Mouse (Mus musculus) heart, embryonic 13.5 days (tissue): ENCODE data around the gene Peli1. TPM values are rescaled to one million over a fixed set of nuclear protein-coding genes. Genes with fewer than 3 reads are reported as not detected.
"Not testable (repeated sequence)": the region's sequence is repeated elsewhere in the genome, so short reads cannot be mapped to it uniquely, and the experiment has no call there.

Source experiments
- ATAC-seq: fragments of 200-750 bp; cut with Nextera tagmentation; 2 replicates; pipeline ENCODE4 v1.8.0; 2017; ENCODE audit warnings: moderate TSS enrichment; ENCODE audit not compliant: insufficient number of reproducible peaks, low FRiP score, low TSS enrichment; ENCODE audit errors: extremely low read depth
- H3K27ac ChIP-seq: fragments of 300-500 bp; sonication (generic); replicated peaks from 2 replicates; pipeline ENCODE4 v1.5.1; 2015; ENCODE audit warnings: moderate library complexity, mild to moderate bottlenecking, inconsistent platforms
- H3K27me3 ChIP-seq: fragments of 300-500 bp; sonication (generic); replicated peaks from 2 replicates; pipeline ENCODE4 v1.6.1; 2015; ENCODE audit warnings: mild to moderate bottlenecking, inconsistent platforms
- H3K36me3 ChIP-seq: fragments of 300-500 bp; sonication (generic); 2 replicates; pipeline ENCODE4 v1.6.1; 2015; ENCODE audit warnings: mild to moderate bottlenecking, inconsistent platforms
- H3K4me1 ChIP-seq: fragments of 300-500 bp; sonication (generic); 2 replicates; pipeline ENCODE4 v1.6.1; 2015; ENCODE audit warnings: inconsistent platforms
- H3K4me2 ChIP-seq: fragments of 300-500 bp; sonication (generic); 2 replicates; pipeline ENCODE4 v1.6.1; 2015; ENCODE audit warnings: inconsistent platforms, mild to moderate bottlenecking, moderate library complexity
- H3K4me3 ChIP-seq: fragments of 300-500 bp; sonication (generic); 2 replicates; pipeline ENCODE4 v1.5.1; 2015; ENCODE audit warnings: moderate library complexity, mild to moderate bottlenecking, inconsistent platforms
- H3K9ac ChIP-seq: fragments of 300-500 bp; sonication (generic); 2 replicates; pipeline ENCODE4 v1.6.1; 2015; ENCODE audit warnings: inconsistent platforms, mild to moderate bottlenecking, moderate library complexity
- H3K9me3 ChIP-seq: fragments of 300-500 bp; sonication (generic); 2 replicates; pipeline ENCODE4 v1.6.1; 2016; ENCODE audit warnings: inconsistent platforms
- WGBS: fragments of 180-500 bp; shearing (Covaris S2); methylation state at CpG from one replicate; pipeline ENCODE4 v1.1.7; 2015; ENCODE audit warnings: mixed read lengths; 5-methylcytosine and 5-hydroxymethylcytosine counted together
- polyA plus RNA-seq: library from polyadenylated mRNA; unstranded; fragments of >200 nt; fragmentation: Nextera tagmentation; extraction: Ambion mirVana; gene quantifications from 2 replicates; pipeline ENCODE4 v1.2.1, GENCODE M21; 2015

The Peli1 gene
- polyA plus RNA-seq, 1 experiment from 2014 or later = 21.6 TPM

DNA sequence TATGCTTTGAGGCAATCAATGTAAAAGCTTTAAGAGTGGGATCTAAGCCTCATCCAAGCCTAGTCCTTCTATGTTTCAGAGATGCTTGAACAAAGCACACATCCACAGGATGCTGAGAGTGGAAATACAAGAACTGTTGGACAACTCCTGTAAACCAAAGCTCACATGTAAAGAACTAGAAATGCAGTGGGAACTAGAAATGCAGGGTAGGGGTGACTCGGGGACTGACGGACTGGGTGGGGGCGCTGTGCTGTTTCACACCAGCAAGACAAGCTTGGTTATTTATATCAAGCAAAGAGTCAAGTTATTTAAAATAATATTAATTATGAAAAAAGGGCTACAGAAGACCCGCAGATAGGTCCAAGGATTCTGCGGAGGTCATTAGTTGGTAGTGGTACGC, 82.8 kb downstream of the Peli1 start:
- Histone ChIP-seq H3K4me1 (peaks cover 11% of the 10 kb centered on the region; the same call in 1 of the 2 replicates), H3K4me3 (no peak overlapping the region), H3K36me3 (no peaks in the 10 kb centered on the region), H3K4me2 (no peak overlapping the region), H3K27ac (no peak overlapping the region), H3K9ac (no peak overlapping the region), H3K27me3 (no peaks in the 10 kb centered on the region), H3K9me3 (0 out of 2 replicates have a peak, but pooled peaks cover 12% of the 10 kb centered on the region)
- WGBS = 91% methylated on average over 6 of the region's 6 CpGs
- no peak for ATAC-seq

DNA sequence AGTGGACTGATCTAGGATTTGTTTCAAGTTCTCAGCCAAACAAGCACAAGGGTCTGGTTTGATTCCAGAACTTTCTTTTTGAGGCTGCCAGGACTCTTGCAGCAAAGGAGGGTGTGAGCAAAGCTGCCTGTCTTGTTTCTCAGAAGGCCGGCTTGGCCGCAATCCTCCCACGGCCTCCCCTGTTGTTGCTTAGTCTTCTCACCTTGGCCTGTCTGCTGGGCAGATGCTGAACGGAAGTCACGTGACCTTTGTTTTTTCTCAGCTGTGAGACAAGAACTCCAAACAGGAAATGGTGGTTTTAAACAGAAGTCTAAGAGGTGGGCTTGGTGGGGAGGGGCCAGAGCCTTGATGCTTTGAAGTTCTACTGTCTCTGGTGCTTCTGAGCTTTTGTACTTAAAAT, 83.3 kb downstream of the Peli1 start:
- no peaks in the 10 kb centered on the region for H3K36me3 ChIP-seq
- peak overlapping the region; percentile 8; the same call in 1 of the 2 replicates for H3K27ac ChIP-seq
- no peaks in the 10 kb centered on the region for H3K27me3 ChIP-seq
- 35% methylated on average over 5 of the region's 5 CpGs for WGBS
- H3K9ac ChIP-seq = no peak overlapping the region
- H3K9me3 ChIP-seq = 0 out of 2 replicates have a peak, but pooled peaks cover 10% of the 10 kb centered on the region
- ATAC-seq = no peak
- H3K4me3 ChIP-seq = no peak overlapping the region
- H3K4me2 ChIP-seq = no peak overlapping the region
- H3K4me1 ChIP-seq = peaks cover 11% of the 10 kb centered on the region; the same call in 1 of the 2 replicates

DNA sequence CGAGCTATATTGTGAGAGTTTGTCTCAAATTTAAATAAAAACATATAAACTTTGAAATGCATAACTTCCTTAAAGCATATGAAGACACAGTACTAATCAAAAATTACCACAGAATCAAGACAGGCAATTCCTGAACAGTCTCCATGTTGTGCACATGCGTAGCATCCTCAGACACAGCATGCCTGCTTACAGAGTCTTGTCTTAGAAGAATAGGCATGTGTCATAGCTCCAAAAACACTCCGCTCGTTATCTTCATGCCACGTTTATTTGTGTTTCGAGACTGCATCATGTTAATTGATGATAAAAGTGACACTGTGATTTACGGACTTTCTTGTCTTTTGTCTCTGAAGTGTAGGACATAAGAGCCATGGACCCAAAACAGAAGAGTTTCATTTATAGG, 84.0 kb downstream of the Peli1 start:
- Histone ChIP-seq H3K36me3 (no peaks in the 10 kb centered on the region), H3K27ac (no peak overlapping the region), H3K4me1 (peaks cover 11% of the 10 kb centered on the region; the same call in 1 of the 2 replicates), H3K27me3 (no peaks in the 10 kb centered on the region), H3K4me3 (no peak overlapping the region), H3K4me2 (no peak overlapping the region), H3K9me3 (0 out of 2 replicates have a peak, but pooled peaks cover 3% of the 10 kb centered on the region), H3K9ac (no peak overlapping the region)
- no peak for ATAC-seq
- WGBS = 62% methylated on average over 7 of the region's 7 CpGs

DNA sequence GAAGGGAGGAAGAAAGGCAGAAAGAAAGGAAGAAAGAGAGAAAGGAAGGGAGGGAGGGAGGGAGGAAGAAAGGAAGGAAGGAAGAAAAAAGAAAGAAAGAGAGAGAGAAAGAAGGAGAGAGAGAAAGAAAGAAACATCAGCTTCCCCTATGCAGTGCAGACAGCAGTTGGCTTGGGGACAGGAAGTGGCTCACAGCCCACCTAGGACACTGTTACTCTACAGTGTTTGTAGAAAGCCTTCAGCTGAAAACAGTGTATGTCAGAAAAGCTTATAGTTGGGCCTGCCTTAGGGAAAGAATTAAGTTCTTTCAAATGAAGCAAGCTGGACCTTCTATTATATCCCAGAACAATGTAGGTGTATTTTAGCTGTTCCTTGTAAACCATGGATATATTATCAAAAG, 85.4 kb downstream of the Peli1 start:
- Histone ChIP-seq H3K27ac (no peak overlapping the region), H3K9ac (no peak overlapping the region), H3K36me3 (no peaks in the 10 kb centered on the region), H3K9me3 (0 out of 2 replicates have a peak, but pooled peaks cover 3% of the 10 kb centered on the region), H3K4me1 (peaks cover 11% of the 10 kb centered on the region; the same call in 1 of the 2 replicates), H3K27me3 (no peaks in the 10 kb centered on the region), H3K4me2 (no peak overlapping the region), H3K4me3 (no peak overlapping the region)
- no peak for ATAC-seq

DNA sequence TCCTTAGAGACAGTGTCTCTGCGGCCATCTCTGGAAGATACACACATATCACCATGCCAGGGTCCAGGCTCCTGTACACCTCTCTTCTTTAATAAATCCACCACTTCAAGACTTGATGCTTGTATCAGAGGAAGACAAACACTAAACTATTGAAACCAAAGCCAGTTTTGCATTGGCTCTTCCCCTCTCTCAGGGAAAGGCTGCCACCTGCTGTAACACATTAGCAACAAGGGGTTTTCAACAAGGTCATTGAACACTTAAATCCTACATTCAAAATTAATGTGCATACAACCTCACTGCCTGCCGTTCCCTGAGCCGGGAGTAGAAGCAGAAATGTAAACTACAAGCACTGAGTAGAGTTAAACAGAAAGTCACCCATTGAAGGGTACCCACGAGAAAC, 87.3 kb downstream of the Peli1 start:
- Histone ChIP-seq H3K4me2 (no peak overlapping the region), H3K27ac (no peak overlapping the region), H3K4me1 (peaks cover 11% of the 10 kb centered on the region; the same call in 1 of the 2 replicates), H3K9ac (no peak overlapping the region), H3K36me3 (no peaks in the 10 kb centered on the region), H3K27me3 (no peaks in the 10 kb centered on the region), H3K4me3 (no peak overlapping the region), H3K9me3 (0 out of 2 replicates have a peak, but pooled peaks cover under 1% of the 10 kb centered on the region)
- WGBS = 38% methylated on average over 4 of the region's 4 CpGs
- no peak for ATAC-seq

DNA sequence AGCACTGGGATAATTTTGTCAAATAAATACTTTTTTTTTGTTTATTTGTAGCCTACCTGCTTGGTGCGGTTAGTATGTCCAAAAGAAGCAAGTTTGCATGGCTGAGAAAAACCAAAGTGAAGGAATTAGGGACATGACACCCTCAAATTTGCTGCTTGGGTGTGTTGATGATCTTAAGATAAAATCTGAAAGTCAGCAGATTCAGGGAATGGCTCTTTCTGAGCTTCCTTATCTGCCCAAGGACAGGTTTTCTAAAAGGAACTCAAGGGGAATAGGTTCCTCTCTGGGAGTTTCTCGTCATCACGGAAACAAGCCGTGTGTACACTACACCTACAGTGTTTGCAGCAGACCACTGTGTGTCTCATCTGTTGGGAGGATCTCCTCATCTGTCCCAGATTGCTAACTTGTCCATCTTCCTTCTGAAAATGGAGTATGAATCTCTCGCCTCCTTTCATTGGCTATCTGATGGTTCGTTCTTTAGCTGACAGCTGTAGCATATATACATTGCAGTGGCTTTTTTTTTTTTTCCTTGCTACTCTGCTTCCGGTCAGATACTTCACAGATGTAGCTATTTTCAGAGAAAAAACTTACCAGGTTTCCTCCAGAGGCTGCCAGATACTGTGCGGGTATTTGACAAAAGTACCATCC, 88.0 kb downstream of the Peli1 start:
- Histone ChIP-seq H3K4me3 (no peak overlapping the region), H3K27ac (no peak overlapping the region), H3K4me1 (peaks cover 9% of the 10 kb centered on the region; the same call in 1 of the 2 replicates), H3K9me3 (no peaks in the 10 kb centered on the region), H3K9ac (no peak overlapping the region), H3K27me3 (no peaks in the 10 kb centered on the region), H3K36me3 (no peaks in the 10 kb centered on the region), H3K4me2 (no peak overlapping the region)
- WGBS = 65% methylated on average over 8 of the region's 8 CpGs
- no peak for ATAC-seq

DNA sequence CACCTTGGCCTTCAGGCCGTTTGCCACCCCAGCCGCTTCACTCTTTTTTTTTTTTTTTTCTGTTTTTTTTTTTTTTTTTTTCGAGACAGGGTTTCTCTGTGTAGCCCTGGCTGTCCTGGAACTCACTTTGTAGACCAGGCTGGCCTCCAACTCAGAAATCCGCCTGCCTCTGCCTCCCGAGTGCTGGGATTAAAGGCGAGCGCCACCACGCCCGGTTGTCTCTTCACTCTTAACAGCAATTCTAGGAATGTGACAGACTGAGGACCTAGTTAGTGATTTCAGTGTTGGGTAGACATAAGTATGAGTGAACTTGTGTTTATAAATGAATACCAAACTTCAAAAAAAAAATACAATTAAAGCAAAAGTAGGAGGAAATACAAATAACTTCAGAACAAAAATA, 88.8 kb downstream of the Peli1 start:
- H3K27me3 ChIP-seq, ATAC-seq, H3K4me2 ChIP-seq, H3K36me3 ChIP-seq, H3K4me3 ChIP-seq, H3K4me1 ChIP-seq, H3K27ac ChIP-seq, H3K9ac ChIP-seq, H3K9me3 ChIP-seq: not testable (repeated sequence)
- WGBS = 77% methylated on average over 9 of the region's 9 CpGs

DNA sequence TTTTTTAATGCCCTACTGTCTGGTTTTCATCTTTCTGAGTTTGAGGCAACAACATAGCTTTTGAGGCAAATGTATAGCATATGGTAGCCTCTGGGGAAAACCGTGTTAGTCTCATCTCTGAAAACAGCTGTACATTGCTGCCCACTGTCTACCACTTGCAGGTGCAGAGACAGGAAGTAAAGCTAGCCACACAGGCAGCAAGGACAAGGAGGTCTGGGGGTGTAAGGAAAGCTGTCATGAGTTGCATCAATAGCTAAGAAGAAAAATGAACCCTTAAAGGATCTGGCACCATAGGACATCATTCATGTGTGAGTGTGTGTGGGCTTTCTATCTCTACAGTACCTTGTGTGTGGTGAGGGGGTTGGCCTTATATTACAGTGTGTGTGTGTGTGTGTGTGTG, 89.6 kb downstream of the Peli1 start:
- Histone ChIP-seq H3K27ac (no peak overlapping the region), H3K4me1 (no peaks in the 10 kb centered on the region), H3K36me3 (no peaks in the 10 kb centered on the region), H3K4me2 (no peak overlapping the region), H3K9me3 (no peaks in the 10 kb centered on the region), H3K4me3 (no peak overlapping the region), H3K9ac (no peak overlapping the region), H3K27me3 (no peaks in the 10 kb centered on the region)
- no peak for ATAC-seq
- WGBS = 50% methylated on average over 1 of the region's 1 CpGs

DNA sequence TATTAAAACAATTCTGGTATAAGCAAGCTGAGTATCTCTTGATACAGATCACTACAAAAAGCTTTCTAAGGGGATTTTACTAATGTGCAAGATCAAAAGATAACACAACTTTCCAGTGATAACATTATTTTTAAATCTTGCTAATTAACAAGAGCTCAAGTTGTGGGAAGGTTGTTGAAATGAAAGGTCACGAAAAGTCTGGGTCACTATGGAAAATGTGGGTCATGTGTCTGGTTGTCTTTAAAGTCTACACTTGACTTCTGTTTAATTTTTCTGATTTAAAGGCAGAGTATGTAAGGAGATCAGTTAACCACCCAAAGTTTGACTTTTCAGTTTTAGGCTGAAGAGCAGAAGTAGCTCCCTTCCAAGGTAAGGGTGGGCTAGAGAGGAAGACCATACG, 90.5 kb downstream of the Peli1 start:
- no peak overlapping the region for H3K27ac ChIP-seq
- no peak overlapping the region for H3K9ac ChIP-seq
- H3K9me3 ChIP-seq = no peaks in the 10 kb centered on the region
- WGBS = 78% methylated on average over 2 of the region's 2 CpGs
- no peaks in the 10 kb centered on the region for H3K27me3 ChIP-seq
- H3K36me3 ChIP-seq = no peaks in the 10 kb centered on the region
- H3K4me3 ChIP-seq = no peak overlapping the region
- H3K4me2 ChIP-seq = no peak overlapping the region
- no peak for ATAC-seq
- no peaks in the 10 kb centered on the region for H3K4me1 ChIP-seq

DNA sequence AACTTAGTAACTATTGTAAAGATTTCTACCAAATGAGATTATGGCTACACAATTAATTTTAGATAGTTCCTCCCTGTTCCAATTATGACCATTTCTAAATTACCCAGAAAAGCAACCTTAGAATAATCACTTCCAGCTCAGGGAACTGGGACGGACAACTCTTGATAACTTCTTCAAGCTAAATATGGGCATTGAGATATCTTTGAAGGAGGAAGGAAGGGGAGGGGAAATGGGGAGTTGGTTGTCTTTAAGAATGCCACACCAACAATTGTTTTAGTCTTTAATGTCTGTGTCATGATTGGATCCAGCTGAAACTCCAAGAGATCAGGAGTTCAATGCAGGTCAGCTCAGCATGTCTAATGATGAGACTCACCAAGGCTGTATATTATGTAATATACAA, 91.6 kb downstream of the Peli1 start:
- no peak for ATAC-seq
- H3K4me3 ChIP-seq = no peak overlapping the region
- H3K27ac ChIP-seq = no peak overlapping the region
- whole genome bisulfite sequencing = 29% methylated on average over 1 of the region's 1 CpGs
- no peak overlapping the region for H3K9ac ChIP-seq
- no peak overlapping the region for H3K4me2 ChIP-seq
- H3K4me1 ChIP-seq = no peaks in the 10 kb centered on the region
- no peaks in the 10 kb centered on the region for H3K36me3 ChIP-seq
- no peaks in the 10 kb centered on the region for H3K9me3 ChIP-seq
- H3K27me3 ChIP-seq = no peaks in the 10 kb centered on the region

DNA sequence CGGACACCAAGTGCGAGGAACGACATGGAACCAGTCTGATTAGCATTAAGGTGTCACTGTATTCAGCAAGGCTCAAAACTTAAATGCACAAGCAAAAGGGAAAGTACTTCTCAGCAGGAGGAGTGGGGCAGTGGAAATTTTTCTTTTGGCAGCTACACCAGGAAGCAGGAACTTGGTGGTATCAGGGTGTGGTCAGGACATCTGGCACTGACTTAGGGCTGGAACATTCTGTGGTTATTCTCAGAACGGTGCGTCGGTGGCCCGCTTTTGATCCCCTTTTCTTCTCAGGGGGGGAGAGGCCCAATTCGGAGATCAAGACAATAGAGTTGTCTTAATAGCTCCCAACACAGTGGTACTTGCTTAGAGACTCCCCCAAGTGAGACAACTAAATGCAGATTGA, 100.7 kb downstream of the Peli1 start:
- H3K4me2 ChIP-seq, H3K4me1 ChIP-seq, H3K36me3 ChIP-seq, H3K4me3 ChIP-seq, ATAC-seq, H3K9me3 ChIP-seq, H3K27me3 ChIP-seq, H3K27ac ChIP-seq, H3K9ac ChIP-seq: not testable (repeated sequence)
- WGBS = 73% methylated on average over 8 of the region's 8 CpGs

DNA sequence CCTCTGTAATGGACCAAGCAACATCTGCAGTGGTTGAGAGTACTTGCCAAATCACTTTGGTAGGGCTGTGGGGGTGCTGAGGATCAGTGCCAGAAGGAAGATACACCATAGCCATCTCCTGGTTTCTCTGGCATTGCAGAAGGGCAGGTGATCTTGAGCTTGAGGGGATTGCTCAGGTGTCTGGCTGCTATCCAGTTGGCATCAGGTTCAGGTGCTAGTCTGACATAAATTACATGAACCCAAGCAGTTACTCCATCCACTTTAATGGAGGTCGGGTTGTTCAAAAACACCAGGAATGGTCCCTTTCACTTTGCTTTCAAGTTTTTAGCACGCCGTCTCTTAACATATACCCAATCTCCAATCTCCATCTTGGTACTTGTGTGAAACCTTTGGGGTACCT, 103.8 kb downstream of the Peli1 start:
- H3K9ac ChIP-seq = no peak overlapping the region
- H3K4me3 ChIP-seq = no peak overlapping the region
- H3K27ac ChIP-seq = no peak overlapping the region
- H3K4me2 ChIP-seq = no peak overlapping the region
- WGBS = 85% methylated on average over 3 of the region's 3 CpGs
- H3K27me3 ChIP-seq = no peaks in the 10 kb centered on the region
- H3K4me1 ChIP-seq = no peaks in the 10 kb centered on the region
- no peaks in the 10 kb centered on the region for H3K36me3 ChIP-seq
- H3K9me3 ChIP-seq = 0 out of 2 replicates have a peak, but pooled peaks cover 3% of the 10 kb centered on the region
- ATAC-seq = no peak
